Mouse (Mus musculus): Measurements from ENCODE around the gene Fstl4. TPM values are rescaled to one million over a fixed set of nuclear protein-coding genes. Genes with fewer than 3 reads are reported as not detected.

The Fstl4 gene
- polyA plus RNA-seq, 1 experiment from 2014 or later, result 8.5 TPM

GRCm38 (mm10) chr11:53019509-53019908 is 255.1 kb downstream of the Fstl4 start:
- no peak for ATAC-seq (ENCODE audit: insufficient read depth)
- Histone ChIP-seq H3K4me1 (ENCODE audit: insufficient read depth) (no peaks in the 10 kb centered on the region), H3K4me3 (ENCODE audit: low read depth, low read length) (no peak overlapping the region), H3K27ac (ENCODE audit: low read depth) (no peak overlapping the region), H3K9me3 (ENCODE audit: low read depth, low read length) (no peaks in the 10 kb centered on the region), H3K9ac (no peak overlapping the region), H3K27me3 (ENCODE audit: insufficient read depth, low read length) (no peaks in the 10 kb centered on the region), H3K4me2 (no peak overlapping the region), H3K36me3 (ENCODE audit: insufficient read depth) (no peaks in the 10 kb centered on the region)
- 85% methylated on average over 3 of the region's 3 CpGs for WGBS
- DNase-seq, result no peak
- TF ChIP-seq CTCF (IDR thresholded peaks at IDR 0.05; ENCODE audit: low read depth), result 0 out of 2 replicates have a peak, but pooled peaks have one; percentile 9

DNA sequence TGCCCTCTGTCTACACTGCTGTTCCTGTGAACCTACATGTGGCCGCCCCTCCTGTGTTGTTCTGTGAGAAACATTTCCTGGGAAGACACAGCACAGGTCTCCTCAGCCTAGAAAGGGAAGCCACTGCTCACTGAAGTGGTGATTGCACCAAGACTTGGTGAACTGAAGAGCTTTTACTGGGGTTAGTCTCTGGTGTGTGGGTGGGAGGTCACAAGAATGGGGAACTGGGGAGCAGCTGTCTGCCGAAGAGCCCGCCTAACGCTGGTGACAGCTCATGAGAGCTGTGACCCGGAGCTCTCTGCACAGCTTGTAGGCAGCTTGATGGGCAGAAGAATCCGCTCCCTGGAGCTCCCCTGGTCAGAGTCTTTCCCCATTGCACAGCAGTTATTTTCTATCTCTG is 260.0 kb downstream of the Fstl4 start:
- H3K9me3 ChIP-seq (ENCODE audit: low read depth, low read length), result 0 out of 2 replicates have a peak, but pooled peaks cover 3% of the 10 kb centered on the region
- H3K27ac ChIP-seq (ENCODE audit: low read depth), result no peak overlapping the region
- no peak for TF ChIP-seq CTCF (IDR thresholded peaks at IDR 0.05; ENCODE audit: low read depth)
- H3K9ac ChIP-seq, result no peak overlapping the region
- H3K4me2 ChIP-seq, result no peak overlapping the region
- no peak for ATAC-seq (ENCODE audit: insufficient read depth)
- DNase-seq, result peak; percentile 4
- H3K4me3 ChIP-seq (ENCODE audit: low read depth, low read length), result no peak overlapping the region
- no peaks in the 10 kb centered on the region for H3K36me3 ChIP-seq (ENCODE audit: insufficient read depth)
- no peaks in the 10 kb centered on the region for H3K4me1 ChIP-seq (ENCODE audit: insufficient read depth)
- no peaks in the 10 kb centered on the region for H3K27me3 ChIP-seq (ENCODE audit: insufficient read depth, low read length)
- 50% methylated on average over 6 of the region's 6 CpGs for WGBS

- H3K27me3 ChIP-seq (ENCODE audit: insufficient read depth, low read length), result no peaks in the 10 kb centered on the region
- H3K9ac ChIP-seq, result no peak overlapping the region
- H3K4me1 ChIP-seq (ENCODE audit: insufficient read depth), result no peaks in the 10 kb centered on the region
- no peak for DNase-seq
- no peak for TF ChIP-seq CTCF (IDR thresholded peaks at IDR 0.05; ENCODE audit: low read depth)
- WGBS, result 97% methylated on average over 6 of the region's 6 CpGs
- H3K27ac ChIP-seq (ENCODE audit: low read depth), result no peak overlapping the region
- no peak overlapping the region for H3K4me3 ChIP-seq (ENCODE audit: low read depth, low read length)
- H3K36me3 ChIP-seq (ENCODE audit: insufficient read depth), result no peaks in the 10 kb centered on the region
- 0 out of 2 replicates have a peak, but pooled peaks cover 3% of the 10 kb centered on the region for H3K9me3 ChIP-seq (ENCODE audit: low read depth, low read length)
- H3K4me2 ChIP-seq, result no peak overlapping the region
- ATAC-seq (ENCODE audit: insufficient read depth), result no peak
Measured at GRCm38 (mm10) chr11:53025686-53026085, 261.3 kb downstream of the Fstl4 start.

- H3K4me1 ChIP-seq (ENCODE audit: insufficient read depth), result no peaks in the 10 kb centered on the region
- H3K9me3 ChIP-seq (ENCODE audit: low read depth, low read length), result 0 out of 2 replicates have a peak, but pooled peaks cover 3% of the 10 kb centered on the region
- no peaks in the 10 kb centered on the region for H3K36me3 ChIP-seq (ENCODE audit: insufficient read depth)
- no peaks in the 10 kb centered on the region for H3K27me3 ChIP-seq (ENCODE audit: insufficient read depth, low read length)
- ATAC-seq (ENCODE audit: insufficient read depth), result no peak
- H3K9ac ChIP-seq, result no peak overlapping the region
- peak; percentile 22 for DNase-seq
- no peak overlapping the region for H3K27ac ChIP-seq (ENCODE audit: low read depth)
- 63% methylated on average over 7 of the region's 7 CpGs for WGBS
- H3K4me3 ChIP-seq (ENCODE audit: low read depth, low read length), result no peak overlapping the region
- H3K4me2 ChIP-seq, result no peak overlapping the region
- TF ChIP-seq CTCF (IDR thresholded peaks at IDR 0.05; ENCODE audit: low read depth), result peak; percentile 21; the same call in 1 of the 2 replicates
Measured at GRCm38 (mm10) chr11:53028421-53029168, 264.2 kb downstream of the Fstl4 start.

- Histone ChIP-seq H3K9me3 (ENCODE audit: low read depth, low read length) (no peaks in the 10 kb centered on the region), H3K4me2 (no peak overlapping the region), H3K9ac (no peak overlapping the region), H3K4me3 (ENCODE audit: low read depth, low read length) (no peak overlapping the region), H3K27ac (ENCODE audit: low read depth) (no peak overlapping the region), H3K27me3 (ENCODE audit: insufficient read depth, low read length) (no peaks in the 10 kb centered on the region), H3K36me3 (ENCODE audit: insufficient read depth) (no peaks in the 10 kb centered on the region), H3K4me1 (ENCODE audit: insufficient read depth) (no peaks in the 10 kb centered on the region)
- 73% methylated on average over 4 of the region's 4 CpGs for WGBS
- no peak for ATAC-seq (ENCODE audit: insufficient read depth)
- no peak for TF ChIP-seq CTCF (IDR thresholded peaks at IDR 0.05; ENCODE audit: low read depth)
- no peak for DNase-seq
Measured at GRCm38 (mm10) chr11:53031777-53032176, 267.3 kb downstream of the Fstl4 start.

- H3K4me1 ChIP-seq (ENCODE audit: insufficient read depth), result no peaks in the 10 kb centered on the region
- DNase-seq (peak; percentile 89), ATAC-seq (ENCODE audit: insufficient read depth) (no peak)
- no peaks in the 10 kb centered on the region for H3K27me3 ChIP-seq (ENCODE audit: insufficient read depth, low read length)
- no peak overlapping the region for H3K27ac ChIP-seq (ENCODE audit: low read depth)
- peak; percentile 93 for TF ChIP-seq CTCF (IDR thresholded peaks at IDR 0.05; ENCODE audit: low read depth)
- H3K9me3 ChIP-seq (ENCODE audit: low read depth, low read length), result no peaks in the 10 kb centered on the region
- no peak overlapping the region for H3K4me3 ChIP-seq (ENCODE audit: low read depth, low read length)
- 26% methylated on average over 4 of the region's 4 CpGs for WGBS
- H3K4me2 ChIP-seq, result no peak overlapping the region
- H3K9ac ChIP-seq, result no peak overlapping the region
- no peaks in the 10 kb centered on the region for H3K36me3 ChIP-seq (ENCODE audit: insufficient read depth)
Measured at GRCm38 (mm10) chr11:53032336-53032735, 267.9 kb downstream of the Fstl4 start.

DNA sequence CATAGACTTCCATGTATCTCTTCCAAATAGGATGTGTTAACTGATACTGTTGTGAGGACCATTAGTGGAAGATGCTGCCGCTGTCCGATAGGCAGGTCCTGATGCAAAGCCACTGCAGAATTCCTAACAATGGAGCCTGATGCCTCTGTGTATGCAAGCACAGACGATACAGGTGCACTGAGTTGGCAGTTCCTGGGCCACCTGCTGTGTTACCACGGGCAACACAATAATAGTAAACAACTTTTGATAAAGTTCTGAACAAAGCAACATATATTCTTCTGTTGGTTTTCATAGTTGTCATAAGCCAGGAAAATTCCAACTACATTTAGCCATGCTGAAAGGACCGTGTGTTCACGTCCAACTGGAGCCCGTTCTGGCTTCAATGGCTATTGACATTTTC is 271.0 kb downstream of the Fstl4 start:
- Histone ChIP-seq H3K27me3 (ENCODE audit: insufficient read depth, low read length) (no peaks in the 10 kb centered on the region), H3K27ac (ENCODE audit: low read depth) (no peak overlapping the region), H3K9ac (no peak overlapping the region), H3K4me3 (ENCODE audit: low read depth, low read length) (no peak overlapping the region), H3K36me3 (ENCODE audit: insufficient read depth) (no peaks in the 10 kb centered on the region), H3K4me1 (ENCODE audit: insufficient read depth) (no peaks in the 10 kb centered on the region), H3K9me3 (ENCODE audit: low read depth, low read length) (no peaks in the 10 kb centered on the region), H3K4me2 (no peak overlapping the region)
- no peak for ATAC-seq (ENCODE audit: insufficient read depth)
- peak; percentile 13 for DNase-seq
- no peak for TF ChIP-seq CTCF (IDR thresholded peaks at IDR 0.05; ENCODE audit: low read depth)
- 69% methylated on average over 7 of the region's 7 CpGs for WGBS

Measured in lung, embryonic 14.5 days (tissue).